Mouse (Mus musculus): ENCODE measurements around the gene AL732309.1.

DNA sequence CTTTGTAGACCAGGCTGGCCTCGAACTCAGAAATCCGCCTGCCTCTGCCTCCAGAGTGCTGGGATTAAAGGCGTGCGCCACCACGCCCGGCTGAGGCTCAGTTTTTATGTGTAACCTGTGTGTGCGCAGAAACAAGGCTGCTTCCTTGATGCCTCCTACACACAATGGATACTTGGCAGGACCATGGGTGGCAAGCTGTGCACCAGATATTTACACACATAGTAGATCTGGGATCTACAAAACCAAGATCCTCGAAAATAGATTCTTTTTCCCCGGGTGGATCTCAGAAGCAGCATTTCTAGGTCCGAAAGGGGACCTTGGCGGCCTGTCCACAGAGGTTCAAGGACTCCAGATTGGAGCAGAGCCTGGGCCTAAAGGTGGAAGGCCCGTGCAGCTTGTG is 15.2 kb upstream of the AL732309.1 start:
- TF ChIP-seq CTCF (IDR thresholded peaks at IDR 0.05; ENCODE audit: low read depth, low read length) (no peak), POLR2A (IDR thresholded peaks at IDR 0.05; ENCODE audit: insufficient read depth, low read length) (no peak)
